Comparison of ENCODE assay signal across 24 mouse cellular contexts in genomic region chr9:14870802-14871201, GRCm38 (mm10). TPM values are rescaled to one million over a fixed set of nuclear protein-coding genes. Genes with fewer than 3 reads are reported as not detected.
"Had no signal": no experiment of that assay in that cellular context is flagged by ENCODE, and none has a peak within 500 bp of the region (broad histone marks: within the 10 kb centered on the region; RNA-seq: fewer than 3 reads in every experiment).

No protein-coding gene starts in this region.

- H3K9me3 ChIP-seq: liver, embryonic 15.5 days; lung, embryonic 15.5 days; megakaryocyte, embryonic 14.5 days; midbrain, embryonic 12.5 days; midbrain, embryonic 15.5 days; neural tube, embryonic 12.5 days; stomach, embryonic 15.5 days had no signal

- H3K27me3 ChIP-seq: liver, embryonic 15.5 days; midbrain, embryonic 12.5 days; midbrain, embryonic 15.5 days; neural tube, embryonic 12.5 days; stomach, embryonic 15.5 days had no signal

- H3K4me2 ChIP-seq: liver, embryonic 15.5 days; lung, embryonic 15.5 days; midbrain, embryonic 12.5 days; midbrain, embryonic 15.5 days; neural tube, embryonic 12.5 days; stomach, embryonic 15.5 days had no signal

- H3K4me1 ChIP-seq: liver, embryonic 15.5 days; stomach, embryonic 15.5 days had no signal

- H3K4me3 ChIP-seq: liver, embryonic 15.5 days; lung, embryonic 15.5 days; megakaryocyte, embryonic 14.5 days; midbrain, embryonic 12.5 days; midbrain, embryonic 15.5 days; neural tube, embryonic 12.5 days; stomach, embryonic 15.5 days had no signal

- H3K36me3 ChIP-seq: liver, embryonic 15.5 days; lung, embryonic 15.5 days; midbrain, embryonic 12.5 days; midbrain, embryonic 15.5 days; neural tube, embryonic 12.5 days; stomach, embryonic 15.5 days had no signal

- DNase-seq: liver, postnatal 0 days; lung, adult 2 months; lung, postnatal 14 days; lung, postnatal 36 days; right cerebral cortex, postnatal 14 days; thymus, adult 2 months; thymus, postnatal 14 days; thymus, postnatal 36 days had no signal

- ATAC-seq: liver, postnatal 0 days; lung, postnatal 0 days; midbrain, embryonic 15.5 days had no signal

- H3K9ac ChIP-seq: liver, embryonic 15.5 days; liver, postnatal 0 days; lung, embryonic 15.5 days; midbrain, embryonic 12.5 days; midbrain, embryonic 15.5 days; neural tube, embryonic 12.5 days; stomach, embryonic 15.5 days had no signal

- H3K27ac ChIP-seq: liver, embryonic 15.5 days; lung, embryonic 15.5 days; macrophage; midbrain, embryonic 15.5 days; neural tube, embryonic 12.5 days; stomach, embryonic 15.5 days; stomach, postnatal 0 days had no signal

RNA-seq across cellular contexts. Expression of gene Gpr83, which starts 10.8 kb away (rescaled TPM):
- total RNA-seq: megakaryocyte progenitor cell, adult 5-6 weeks; monocyte, adult 5-6 weeks had no signal
- polyA plus RNA-seq: liver, postnatal 0 days; urinary bladder, adult 2 months had no signal

RNA-seq across cellular contexts. Expression of gene Izumo1r, which starts 32.9 kb away (rescaled TPM):
- total RNA-seq: megakaryocyte progenitor cell, adult 5-6 weeks; midbrain, postnatal 0 days; monocyte, adult 5-6 weeks had no signal
- polyA plus RNA-seq: liver, embryonic 15.5 days; liver, postnatal 0 days; macrophage; midbrain, embryonic 12.5 days; midbrain, embryonic 15.5 days; midbrain, postnatal 0 days; neural tube, embryonic 12.5 days; neural tube, embryonic 14.5 days; stomach, embryonic 15.5 days; stomach, postnatal 0 days; testis, adult 2 months had no signal
